Mouse (Mus musculus): ENCODE measurements at regions not wholly inside any gene's neighbourhood (a gene's known extent, or its start where the extent isn't known, plus 50 kb on each side); places are given as distances from the start of the nearest gene placed in this dataset.
A peak's percentile ranks its signal among the peaks of the same experiment; 100 is the strongest.

GRCm38 (mm10) chr12:25180289-25180688 lies 83.3 kb upstream of the Id2 start:
- intact Hi-C loops (cut with DNase I), result no loop called here
- no peak for DNase-seq (ENCODE audit: extremely low spot score in 1 of 2, low spot score in 2 of 2)

- intact Hi-C loops (cut with DNase I), result no loop called here
Measured at GRCm38 (mm10) chr12:25178491-25179115, 81.7 kb upstream of the Id2 start.

GRCm38 (mm10) chr12:25177827-25178226 lies 80.9 kb upstream of the Id2 start:
- DNase-seq (ENCODE audit: extremely low spot score in 1 of 2, low spot score in 2 of 2), result no peak
- intact Hi-C loops (cut with DNase I), result no loop called here

More at GRCm38 (mm10) chr12:25178491-25179115, 81.7 kb upstream of the Id2 start:
- no peak for DNase-seq (ENCODE audit: extremely low spot score in 1 of 2, low spot score in 2 of 2)

DNA sequence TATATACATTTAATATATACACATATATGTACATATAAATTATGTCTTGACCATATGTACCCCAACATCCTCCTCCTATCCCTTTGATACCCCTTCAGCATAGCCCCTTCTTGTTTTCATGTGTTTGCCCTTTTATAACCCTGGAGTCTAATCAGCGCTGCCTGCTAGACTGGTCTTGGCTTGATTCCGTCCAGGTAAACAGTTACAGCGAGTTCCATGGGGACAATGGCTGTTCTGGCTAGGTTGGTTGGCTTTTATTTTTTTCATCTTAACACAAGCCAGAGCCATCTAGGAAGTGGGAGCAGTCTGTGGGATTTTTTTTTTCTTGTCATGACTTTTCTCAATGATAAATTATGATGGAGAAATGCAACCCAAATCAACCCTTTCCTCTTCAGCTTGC lies 79.6 kb upstream of the Id2 start:
- no peak for DNase-seq (ENCODE audit: extremely low spot score in 1 of 2, low spot score in 2 of 2)
- intact Hi-C loops (cut with DNase I), result no loop called here

- DNase-seq (ENCODE audit: extremely low spot score in 1 of 2, low spot score in 2 of 2), result no peak
- intact Hi-C loops (cut with DNase I), result no loop called here
Measured at GRCm38 (mm10) chr12:25173064-25173463, 76.1 kb upstream of the Id2 start.

DNA sequence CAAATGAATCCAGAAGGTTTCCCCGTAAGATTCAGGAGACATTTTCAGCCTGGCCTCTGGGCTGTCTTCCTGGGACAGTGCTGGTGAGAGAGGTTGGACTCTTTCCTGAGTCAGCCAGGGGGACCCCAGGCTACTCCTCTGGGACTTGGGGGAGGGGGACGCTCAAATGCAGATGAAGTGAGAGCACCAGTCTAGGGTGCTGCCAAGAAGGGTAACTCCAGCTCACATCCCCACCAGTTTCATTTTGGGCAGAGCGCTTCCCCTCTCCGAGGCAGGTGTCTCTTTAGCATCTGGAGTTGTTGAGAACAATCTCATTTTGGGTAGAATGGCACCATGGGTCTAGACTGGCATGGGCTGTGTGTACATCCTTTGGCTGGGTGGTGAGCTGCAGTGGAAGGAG lies 75.5 kb upstream of the Id2 start:
- intact Hi-C loops (cut with DNase I), result no loop called here
- no peak for DNase-seq (ENCODE audit: extremely low spot score in 1 of 2, low spot score in 2 of 2)

- intact Hi-C loops (cut with DNase I), result no loop called here
- DNase-seq (ENCODE audit: extremely low spot score in 1 of 2, low spot score in 2 of 2), result no peak
Measured at GRCm38 (mm10) chr12:25169611-25170010, 72.7 kb upstream of the Id2 start.

- intact Hi-C loops (cut with DNase I), result no loop called here
- no peak for DNase-seq (ENCODE audit: extremely low spot score in 1 of 2, low spot score in 2 of 2)
Measured at GRCm38 (mm10) chr12:25168213-25168545, 71.2 kb upstream of the Id2 start.

DNA sequence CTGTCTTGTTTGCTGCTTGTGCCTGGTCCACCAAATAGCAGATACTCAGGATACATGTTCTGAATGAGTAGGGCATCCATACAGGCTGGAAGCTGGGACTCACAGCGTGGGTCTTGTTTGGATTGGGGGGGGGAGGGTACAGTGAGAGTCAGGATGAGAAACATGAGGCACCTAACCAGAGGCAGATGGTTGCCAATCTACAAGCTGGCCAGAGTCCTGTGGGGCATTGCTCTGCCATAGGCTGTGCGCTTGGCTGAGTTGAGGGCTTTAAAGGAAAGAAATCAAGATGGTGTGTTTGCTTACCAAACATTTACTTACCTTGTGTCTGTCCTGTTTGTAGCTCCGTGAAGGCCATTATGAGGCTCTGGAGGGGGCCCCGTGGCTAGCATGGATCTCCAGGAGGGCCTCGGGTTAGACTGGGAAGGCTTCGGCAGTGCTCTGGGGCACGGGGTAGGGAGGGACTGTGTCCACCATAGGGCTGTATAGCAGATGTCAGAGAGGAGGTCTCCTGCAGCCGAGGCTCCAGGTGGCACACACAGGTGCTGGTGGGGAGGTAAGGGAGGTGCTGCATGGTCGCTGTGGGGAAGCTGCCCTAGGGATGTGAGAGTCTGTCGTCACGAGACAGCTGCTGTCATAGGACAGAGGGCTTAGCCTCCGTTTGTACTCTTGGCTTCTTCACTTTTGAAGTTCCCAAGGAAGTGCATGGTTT lies 70.7 kb upstream of the Id2 start:
- DNase-seq (ENCODE audit: extremely low spot score in 1 of 2, low spot score in 2 of 2), result no peak
- intact Hi-C loops (cut with DNase I), result no loop called here

GRCm38 (mm10) chr12:25166525-25166924 lies 69.6 kb upstream of the Id2 start:
- DNase-seq (ENCODE audit: extremely low spot score in 1 of 2, low spot score in 2 of 2), result no peak
- intact Hi-C loops (cut with DNase I), result no loop called here

DNA sequence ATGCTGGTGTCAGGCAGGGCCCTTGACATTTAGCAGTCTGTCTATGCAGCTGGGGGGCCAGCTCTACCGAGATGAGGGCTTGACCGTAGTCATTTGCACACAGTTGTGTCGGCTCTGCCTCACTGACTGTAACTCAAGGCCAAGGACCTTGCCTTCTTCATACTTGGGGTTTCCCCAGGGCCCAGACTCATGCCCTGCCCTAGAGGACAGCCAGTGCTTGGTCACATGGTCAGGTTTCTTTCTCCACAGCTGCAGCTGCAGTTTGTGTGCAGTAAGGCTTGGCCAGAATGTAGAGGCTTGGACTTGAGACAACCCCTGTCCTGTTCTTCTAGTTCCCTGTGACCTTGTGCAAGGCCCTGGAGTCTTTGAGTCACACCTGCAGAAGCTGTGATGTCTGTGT lies 68.7 kb upstream of the Id2 start:
- DNase-seq (ENCODE audit: extremely low spot score in 1 of 2, low spot score in 2 of 2), result no peak
- intact Hi-C loops (cut with DNase I), result no loop called here

DNA sequence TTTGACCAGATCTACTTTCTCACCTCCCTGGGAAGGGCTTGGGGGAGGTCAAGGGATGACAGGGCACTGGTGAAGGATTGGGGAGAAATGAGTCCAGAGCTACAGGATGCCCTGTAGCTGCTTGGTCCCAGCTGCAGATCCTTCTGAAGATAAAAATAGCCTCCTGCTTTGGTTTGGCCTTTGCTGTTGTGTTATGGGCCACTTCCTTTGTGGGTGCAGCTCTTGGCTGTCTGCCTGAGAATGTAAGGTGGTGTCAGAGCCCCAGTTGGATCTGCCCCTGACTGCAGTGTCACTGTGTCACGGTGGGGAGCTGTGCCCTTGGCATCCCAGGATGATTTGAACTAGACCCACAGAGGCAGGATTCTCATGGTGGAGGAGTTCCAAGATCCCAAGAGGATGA lies 67.8 kb upstream of the Id2 start:
- intact Hi-C loops (cut with DNase I), result no loop called here
- DNase-seq (ENCODE audit: extremely low spot score in 1 of 2, low spot score in 2 of 2), result peak in 1 of 2 experiments; percentile 64

- DNase-seq (ENCODE audit: extremely low spot score in 1 of 2, low spot score in 2 of 2), result no peak
- intact Hi-C loops (cut with DNase I), result no loop called here
Measured at GRCm38 (mm10) chr12:25163541-25163940, 66.6 kb upstream of the Id2 start.

- intact Hi-C loops (cut with DNase I), result no loop called here
- DNase-seq (ENCODE audit: extremely low spot score in 1 of 2, low spot score in 2 of 2), result no peak
Measured at GRCm38 (mm10) chr12:25162843-25163242, 65.9 kb upstream of the Id2 start.

- DNase-seq (ENCODE audit: extremely low spot score in 1 of 2, low spot score in 2 of 2), result no peak
- intact Hi-C loops (cut with DNase I), result loop anchor here (2.0 kb wide), 1 partner anchor 67 kb away; no protein-coding TSS in a partner anchor
Measured at GRCm38 (mm10) chr12:25161939-25162338, 65.0 kb upstream of the Id2 start.

DNA sequence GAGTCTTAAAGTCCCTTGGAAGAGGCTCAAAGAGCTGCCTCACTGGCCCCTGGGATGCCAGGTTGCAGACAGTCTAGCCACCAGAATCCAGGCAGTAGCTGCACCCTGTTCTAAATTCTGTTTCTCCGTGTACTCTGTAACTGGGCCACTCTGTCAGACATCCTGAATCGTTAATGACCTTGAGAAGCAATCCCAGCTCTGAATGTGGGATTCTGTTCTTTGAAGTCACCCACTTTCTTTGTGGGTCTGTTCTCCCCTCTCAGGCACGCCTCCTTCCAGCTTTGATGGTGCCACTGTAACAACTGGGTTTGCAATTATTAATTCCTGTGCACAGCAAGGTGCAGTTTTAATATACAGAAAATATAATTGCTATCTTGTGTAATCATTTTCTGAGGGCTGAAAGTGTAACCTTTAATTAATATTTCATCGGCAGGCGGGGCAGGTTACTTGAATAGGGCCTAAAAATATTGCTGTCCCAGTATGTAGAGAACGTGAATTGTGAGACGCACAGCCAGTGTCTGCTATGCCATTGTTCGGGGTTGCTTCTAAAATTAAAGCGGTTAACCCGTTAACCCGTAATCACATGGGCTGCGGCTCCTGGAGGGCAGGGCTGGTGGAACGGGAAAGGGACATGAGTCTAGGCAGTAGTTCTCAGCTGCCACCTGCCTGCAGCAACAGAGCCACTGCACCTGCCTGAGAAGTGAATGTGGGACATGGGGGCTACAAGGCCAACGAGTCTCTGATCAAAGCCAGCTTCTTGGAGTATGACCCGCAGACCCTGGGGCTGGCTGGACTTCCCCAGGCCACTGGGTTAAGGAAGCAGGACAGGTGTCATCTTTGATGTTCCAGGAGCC lies 64.3 kb upstream of the Id2 start:
- intact Hi-C loops (cut with DNase I), result loop anchor here (2.0 kb wide), 1 partner anchor 66 kb away; no protein-coding TSS in a partner anchor
- DNase-seq (ENCODE audit: extremely low spot score in 1 of 2, low spot score in 2 of 2), result peak in 1 of 2 experiments; percentile 22

- no peak for DNase-seq (ENCODE audit: extremely low spot score in 1 of 2, low spot score in 2 of 2)
- intact Hi-C loops (cut with DNase I), result no loop called here
Measured at GRCm38 (mm10) chr12:25159091-25159490, 62.2 kb upstream of the Id2 start.

- intact Hi-C loops (cut with DNase I), result no loop called here
- no peak for DNase-seq (ENCODE audit: extremely low spot score in 1 of 2, low spot score in 2 of 2)
Measured at GRCm38 (mm10) chr12:25157238-25157637, 60.3 kb upstream of the Id2 start.

DNA sequence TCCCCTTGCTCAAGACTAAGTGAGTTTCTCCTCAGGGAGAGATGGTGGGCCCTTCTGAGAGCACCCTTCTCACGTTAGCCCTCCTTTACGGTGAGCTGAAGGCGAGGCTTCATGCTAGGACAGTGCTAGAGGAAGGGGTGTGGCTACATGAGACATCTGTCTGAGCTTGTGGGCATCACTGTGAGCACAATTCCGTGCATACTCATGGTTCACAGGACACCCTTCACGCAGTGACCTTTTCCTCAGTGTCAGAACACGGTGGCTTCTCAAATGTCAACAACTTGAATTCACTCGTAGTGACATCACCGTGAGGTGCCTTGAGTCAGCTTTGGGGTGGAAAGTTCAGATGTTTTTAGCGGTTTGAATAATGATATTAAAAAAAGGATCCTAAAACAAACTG lies 58.5 kb upstream of the Id2 start:
- DNase-seq (ENCODE audit: extremely low spot score in 1 of 2, low spot score in 2 of 2), result no peak
- intact Hi-C loops (cut with DNase I), result no loop called here

DNA sequence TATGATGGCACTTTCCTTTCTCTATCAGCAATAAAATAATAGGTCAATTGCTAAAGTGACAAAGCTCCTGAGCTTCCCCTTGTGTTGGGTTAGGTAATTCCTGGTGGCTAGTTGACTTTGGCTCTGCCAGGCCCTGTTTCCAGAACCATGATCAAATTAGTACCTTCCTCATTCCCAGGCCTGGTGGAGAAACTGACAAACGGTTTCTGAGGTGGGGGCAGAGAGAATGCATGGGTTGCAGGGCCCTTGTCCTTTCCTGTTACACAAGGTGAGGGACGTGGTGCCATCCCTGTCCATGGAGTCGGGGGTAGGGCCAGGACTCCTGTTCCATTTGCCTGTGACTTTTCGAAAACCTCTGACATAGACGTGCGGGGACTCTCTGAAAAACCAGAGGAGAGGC lies 51.2 kb upstream of the Id2 start:
- no peak for DNase-seq (ENCODE audit: extremely low spot score in 1 of 2, low spot score in 2 of 2)

More for the DNA sequence above, 51.2 kb upstream of the Id2 start:
- intact Hi-C loops (cut with DNase I), result no loop called here
